Mouse (Mus musculus): Measurements from ENCODE around the gene Dis3.

Dis3 gene

GRCm38 (mm10) chr14:99099267-99099966 is at the start of gene Dis3, which contains the start of gene Pibf1:
Dis3 (minus strand) TSS chr14:99099770.
Pibf1 (plus strand) TSS chr14:99099424.
- peak; percentile 98 to 99 for DNase-seq (ENCODE audit: low spot score in 2 of 2)

- DNase-seq (ENCODE audit: low spot score in 2 of 2) = no peak
Measured at GRCm38 (mm10) chr14:99146841-99147240, 47.3 kb upstream of the Dis3 start.

GRCm38 (mm10) chr14:99141786-99142633 is 42.4 kb upstream of the Dis3 start:
- DNase-seq (ENCODE audit: low spot score in 2 of 2) = peak; percentile 23 to 76

- DNase-seq (ENCODE audit: low spot score in 2 of 2) = no peak
Measured at GRCm38 (mm10) chr14:99140036-99140435, 40.5 kb upstream of the Dis3 start.

- DNase-seq (ENCODE audit: low spot score in 2 of 2) = no peak
Measured at GRCm38 (mm10) chr14:99136297-99136696, 36.7 kb upstream of the Dis3 start.

- DNase-seq (ENCODE audit: low spot score in 2 of 2) = no peak
Measured at GRCm38 (mm10) chr14:99135761-99136160, 36.2 kb upstream of the Dis3 start.

- no peak for DNase-seq (ENCODE audit: low spot score in 2 of 2)
Measured at GRCm38 (mm10) chr14:99134048-99134447, 34.5 kb upstream of the Dis3 start.

- no peak for DNase-seq (ENCODE audit: low spot score in 2 of 2)
Measured at GRCm38 (mm10) chr14:99129050-99129449, 29.5 kb upstream of the Dis3 start.

- DNase-seq (ENCODE audit: low spot score in 2 of 2) = no peak
Measured at GRCm38 (mm10) chr14:99127509-99127908, 27.9 kb upstream of the Dis3 start.

- DNase-seq (ENCODE audit: low spot score in 2 of 2) = no peak
Measured at GRCm38 (mm10) chr14:99126713-99127112, 27.1 kb upstream of the Dis3 start.

- DNase-seq (ENCODE audit: low spot score in 2 of 2) = no peak
Measured at GRCm38 (mm10) chr14:99124076-99124475, 24.5 kb upstream of the Dis3 start.

GRCm38 (mm10) chr14:99121584-99122339 is 22.2 kb upstream of the Dis3 start:
- DNase-seq (ENCODE audit: low spot score in 2 of 2) = no peak

GRCm38 (mm10) chr14:99117576-99117975 is 18.0 kb upstream of the Dis3 start:
- no peak for DNase-seq (ENCODE audit: low spot score in 2 of 2)

GRCm38 (mm10) chr14:99108762-99109161 is 9.2 kb upstream of the Dis3 start:
- DNase-seq (ENCODE audit: low spot score in 2 of 2) = no peak

- no peak for DNase-seq (ENCODE audit: low spot score in 2 of 2)
Measured at GRCm38 (mm10) chr14:99107631-99108187, 8.1 kb upstream of the Dis3 start.

- DNase-seq (ENCODE audit: low spot score in 2 of 2) = no peak
Measured at GRCm38 (mm10) chr14:99106671-99107070, 7.1 kb upstream of the Dis3 start.

- no peak for DNase-seq (ENCODE audit: low spot score in 2 of 2)
Measured at GRCm38 (mm10) chr14:99104542-99105123, 5.1 kb upstream of the Dis3 start.

GRCm38 (mm10) chr14:99103050-99103449 is 3.5 kb upstream of the Dis3 start:
- DNase-seq (ENCODE audit: low spot score in 2 of 2) = no peak

- DNase-seq (ENCODE audit: low spot score in 2 of 2) = peak in 1 of 2 experiments; percentile 10
Measured at GRCm38 (mm10) chr14:99099967-99100587, 507 bp upstream of the Dis3 start.

- DNase-seq (ENCODE audit: low spot score in 2 of 2) = no peak
Measured at GRCm38 (mm10) chr14:99088947-99089346, 10.6 kb downstream of the Dis3 start.

GRCm38 (mm10) chr14:99071146-99071545 is 28.4 kb downstream of the Dis3 start:
- DNase-seq (ENCODE audit: low spot score in 2 of 2) = no peak

Data from frontal cortex, postnatal 10 days (tissue).